Mouse (Mus musculus): Measurements from ENCODE around the gene Cebpa. TPM values are rescaled to one million over a fixed set of nuclear protein-coding genes. Genes with fewer than 3 reads are reported as not detected.

The Cebpa gene
- polyA plus RNA-seq, 1 experiment from 2014 or later = 0.43 TPM

DNA sequence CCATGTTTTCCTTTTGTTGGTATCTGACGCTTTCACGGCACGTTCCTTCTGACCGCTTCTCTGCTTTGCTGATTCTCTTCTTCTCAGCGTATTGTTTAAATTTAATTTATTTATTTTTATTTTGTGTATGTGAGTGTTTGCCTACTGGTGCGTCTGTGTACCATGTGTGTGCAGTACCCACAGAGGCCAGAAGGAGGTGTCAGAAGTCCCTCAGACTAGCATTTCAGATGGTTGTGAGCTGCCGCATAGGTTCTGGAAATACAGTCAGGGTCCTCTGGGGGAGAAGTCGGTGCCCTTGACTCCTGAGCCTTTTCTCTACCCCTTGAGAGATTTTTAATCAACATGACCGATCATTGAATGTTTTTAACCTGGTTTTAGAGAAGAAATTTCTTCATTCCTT, 12.5 kb downstream of the Cebpa start:
- no peaks in the 10 kb centered on the region for H3K9me3 ChIP-seq (ENCODE audit: control insufficient read depth, low read length)
- H3K27me3 ChIP-seq (ENCODE audit: control insufficient read depth, insufficient read depth, low read length) = no peaks in the 10 kb centered on the region
- no peak overlapping the region for H3K4me3 ChIP-seq (ENCODE audit: low read depth, low read length)
- WGBS = 97% methylated on average over 9 of the region's 9 CpGs
- ATAC-seq (ENCODE audit: low FRiP score) = no peak
- no peaks in the 10 kb centered on the region for H3K4me1 ChIP-seq (replicated peaks; ENCODE audit: control insufficient read depth, insufficient read depth, low read length)
- no peak overlapping the region for H3K9ac ChIP-seq (ENCODE audit: low read depth, low read length)
- DNase-seq (ENCODE audit: low spot score) = no peak
- H3K36me3 ChIP-seq (ENCODE audit: control insufficient read depth, insufficient read depth, low read length) = no peaks in the 10 kb centered on the region
- no peak overlapping the region for H3K4me2 ChIP-seq (replicated peaks; ENCODE audit: low read depth, low read length)
- H3K27ac ChIP-seq (ENCODE audit: low read depth, low read length) = no peak overlapping the region

DNA sequence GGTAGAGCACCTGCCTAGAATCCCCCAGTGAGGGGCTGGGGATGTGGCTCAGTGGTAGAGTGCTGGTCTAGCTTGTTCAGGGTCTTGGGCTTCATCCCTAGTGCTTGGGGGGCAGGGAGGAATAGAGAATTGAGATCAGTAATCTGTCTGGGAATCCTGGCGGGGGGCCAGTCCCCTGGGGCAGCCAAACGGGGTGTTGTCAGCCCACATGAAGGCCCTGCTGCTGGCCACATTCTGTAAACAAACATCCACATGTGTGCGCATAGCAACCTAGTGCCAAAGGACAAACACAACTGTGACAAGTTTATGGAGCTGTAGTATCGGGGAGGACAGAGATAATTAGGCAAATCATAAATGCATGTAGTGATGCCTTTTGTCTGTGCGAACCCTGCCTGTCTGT, 15.5 kb downstream of the Cebpa start:
- ATAC-seq (ENCODE audit: low FRiP score) = no peak
- Histone ChIP-seq H3K4me1 (replicated peaks; ENCODE audit: control insufficient read depth, insufficient read depth, low read length) (no peaks in the 10 kb centered on the region), H3K4me2 (replicated peaks; ENCODE audit: low read depth, low read length) (no peak overlapping the region), H3K4me3 (ENCODE audit: low read depth, low read length) (no peak overlapping the region), H3K9me3 (ENCODE audit: control insufficient read depth, low read length) (no peaks in the 10 kb centered on the region), H3K27ac (ENCODE audit: low read depth, low read length) (no peak overlapping the region), H3K36me3 (ENCODE audit: control insufficient read depth, insufficient read depth, low read length) (no peaks in the 10 kb centered on the region), H3K27me3 (ENCODE audit: control insufficient read depth, insufficient read depth, low read length) (no peaks in the 10 kb centered on the region), H3K9ac (ENCODE audit: low read depth, low read length) (no peak overlapping the region)
- WGBS = 43% methylated on average over 5 of the region's 5 CpGs
- DNase-seq (ENCODE audit: low spot score) = no peak

DNA sequence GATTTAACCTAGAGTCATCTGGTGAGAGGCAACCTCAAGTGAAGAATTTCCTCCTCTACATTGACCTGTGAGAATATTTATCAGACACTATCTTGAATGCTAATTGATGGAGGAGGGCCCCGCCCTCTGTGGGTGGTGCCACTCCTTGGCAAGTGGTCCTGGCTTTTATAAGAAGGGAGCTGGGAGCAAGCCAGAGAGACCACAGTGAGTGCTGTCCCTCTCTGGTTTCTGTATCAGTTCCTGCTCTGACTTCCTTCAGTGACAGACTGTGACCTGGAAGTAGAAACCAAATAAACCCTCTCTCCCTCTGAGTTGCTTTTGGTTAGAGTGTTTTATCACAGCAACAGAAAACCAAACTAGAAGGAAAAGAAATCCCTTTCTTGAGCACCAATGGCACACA, 18.4 kb downstream of the Cebpa start:
- 83% methylated on average over 1 of the region's 1 CpGs for WGBS
- H3K4me2 ChIP-seq (replicated peaks; ENCODE audit: low read depth, low read length) = no peak overlapping the region
- H3K9ac ChIP-seq (ENCODE audit: low read depth, low read length) = no peak overlapping the region
- no peak overlapping the region for H3K27ac ChIP-seq (ENCODE audit: low read depth, low read length)
- no peaks in the 10 kb centered on the region for H3K36me3 ChIP-seq (ENCODE audit: control insufficient read depth, insufficient read depth, low read length)
- no peaks in the 10 kb centered on the region for H3K27me3 ChIP-seq (ENCODE audit: control insufficient read depth, insufficient read depth, low read length)
- H3K4me1 ChIP-seq (replicated peaks; ENCODE audit: control insufficient read depth, insufficient read depth, low read length) = no peaks in the 10 kb centered on the region
- no peak overlapping the region for H3K4me3 ChIP-seq (ENCODE audit: low read depth, low read length)
- no peaks in the 10 kb centered on the region for H3K9me3 ChIP-seq (ENCODE audit: control insufficient read depth, low read length)
- DNase-seq (ENCODE audit: low spot score) (no peak), ATAC-seq (ENCODE audit: low FRiP score) (no peak)

DNA sequence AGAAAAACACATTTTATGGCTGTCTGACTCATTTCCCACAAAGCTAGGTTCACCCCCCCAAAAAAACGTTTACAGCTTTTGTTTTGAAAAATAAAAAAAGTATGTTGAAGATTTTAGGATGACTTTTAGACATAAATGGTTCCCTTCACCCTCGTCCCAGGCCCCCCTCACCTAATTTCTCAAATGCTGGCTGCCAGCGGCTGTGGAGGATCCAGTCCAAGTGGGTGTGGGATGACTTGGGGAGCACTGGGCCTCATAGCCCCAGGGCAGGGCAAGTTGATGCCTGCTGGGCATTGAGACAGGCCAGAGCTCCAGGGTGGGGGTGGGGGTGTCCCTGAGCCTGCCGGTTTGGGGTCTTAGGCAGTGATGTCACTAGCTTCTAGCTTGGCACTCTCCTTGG, 19.4 kb downstream of the Cebpa start:
- Histone ChIP-seq H3K9me3 (ENCODE audit: control insufficient read depth, low read length) (no peaks in the 10 kb centered on the region), H3K27me3 (ENCODE audit: control insufficient read depth, insufficient read depth, low read length) (no peaks in the 10 kb centered on the region), H3K4me3 (ENCODE audit: low read depth, low read length) (no peak overlapping the region), H3K27ac (ENCODE audit: low read depth, low read length) (no peak overlapping the region), H3K4me1 (replicated peaks; ENCODE audit: control insufficient read depth, insufficient read depth, low read length) (no peaks in the 10 kb centered on the region), H3K4me2 (replicated peaks; ENCODE audit: low read depth, low read length) (no peak overlapping the region), H3K36me3 (ENCODE audit: control insufficient read depth, insufficient read depth, low read length) (no peaks in the 10 kb centered on the region), H3K9ac (ENCODE audit: low read depth, low read length) (no peak overlapping the region)
- WGBS = 67% methylated on average over 4 of the region's 4 CpGs
- DNase-seq (ENCODE audit: low spot score) (no peak), ATAC-seq (ENCODE audit: low FRiP score) (no peak)

DNA sequence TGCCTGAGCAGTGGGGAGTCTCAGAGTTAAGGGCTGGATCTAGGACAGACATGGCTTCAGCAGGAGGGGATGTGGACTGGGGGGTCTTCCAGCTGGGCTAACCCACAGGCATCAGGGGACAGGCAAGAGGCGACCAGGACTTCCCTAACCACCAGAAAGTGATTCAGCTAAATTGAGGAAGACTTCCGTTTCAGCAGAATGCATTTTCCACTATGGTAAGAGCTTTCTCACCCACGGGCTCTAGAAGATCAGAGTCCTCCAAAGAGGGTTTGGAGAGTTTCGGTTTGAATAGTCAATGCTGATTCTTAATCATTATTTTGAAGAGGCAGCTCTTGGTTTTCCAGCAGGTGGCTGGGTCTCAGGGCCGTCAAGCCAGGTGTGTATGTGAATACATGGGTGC, 20.8 kb downstream of the Cebpa start:
- Histone ChIP-seq H3K27ac (ENCODE audit: low read depth, low read length) (no peak overlapping the region), H3K36me3 (ENCODE audit: control insufficient read depth, insufficient read depth, low read length) (no peaks in the 10 kb centered on the region), H3K9me3 (ENCODE audit: control insufficient read depth, low read length) (no peaks in the 10 kb centered on the region), H3K4me2 (replicated peaks; ENCODE audit: low read depth, low read length) (no peak overlapping the region), H3K4me1 (replicated peaks; ENCODE audit: control insufficient read depth, insufficient read depth, low read length) (no peaks in the 10 kb centered on the region), H3K4me3 (ENCODE audit: low read depth, low read length) (no peak overlapping the region), H3K9ac (ENCODE audit: low read depth, low read length) (no peak overlapping the region), H3K27me3 (ENCODE audit: control insufficient read depth, insufficient read depth, low read length) (no peaks in the 10 kb centered on the region)
- no peak for ATAC-seq (ENCODE audit: low FRiP score)
- no peak for DNase-seq (ENCODE audit: low spot score)
- 90% methylated on average over 5 of the region's 5 CpGs for WGBS

DNA sequence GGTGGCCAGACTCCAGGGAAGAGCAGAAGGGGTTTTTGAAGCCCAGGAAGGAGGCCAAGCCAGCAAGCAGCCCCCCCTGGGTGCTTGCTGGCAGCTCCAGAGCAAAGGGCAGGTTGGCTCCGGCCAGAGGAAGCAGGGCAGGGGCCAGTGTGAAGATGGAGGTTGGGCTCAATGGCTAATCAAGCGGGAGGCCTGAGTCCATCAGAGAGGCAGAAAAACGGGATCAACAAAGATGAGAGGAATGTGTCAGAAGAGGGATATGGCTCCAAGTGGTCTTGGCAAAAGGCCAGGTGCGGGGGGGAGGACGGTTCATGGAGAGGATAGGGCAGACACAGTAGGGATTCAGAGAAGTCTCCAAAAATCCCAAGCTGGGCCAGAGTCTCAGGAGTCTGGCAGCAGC, 22.4 kb downstream of the Cebpa start:
- ATAC-seq (ENCODE audit: low FRiP score) (no peak), DNase-seq (ENCODE audit: low spot score) (no peak)
- H3K4me2 ChIP-seq (replicated peaks; ENCODE audit: low read depth, low read length) = no peak overlapping the region
- H3K27me3 ChIP-seq (ENCODE audit: control insufficient read depth, insufficient read depth, low read length) = no peaks in the 10 kb centered on the region
- no peaks in the 10 kb centered on the region for H3K36me3 ChIP-seq (ENCODE audit: control insufficient read depth, insufficient read depth, low read length)
- H3K9ac ChIP-seq (ENCODE audit: low read depth, low read length) = no peak overlapping the region
- WGBS = 78% methylated on average over 5 of the region's 5 CpGs
- H3K9me3 ChIP-seq (ENCODE audit: control insufficient read depth, low read length) = no peaks in the 10 kb centered on the region
- no peak overlapping the region for H3K4me3 ChIP-seq (ENCODE audit: low read depth, low read length)
- H3K4me1 ChIP-seq (replicated peaks; ENCODE audit: control insufficient read depth, insufficient read depth, low read length) = no peaks in the 10 kb centered on the region
- no peak overlapping the region for H3K27ac ChIP-seq (ENCODE audit: low read depth, low read length)

DNA sequence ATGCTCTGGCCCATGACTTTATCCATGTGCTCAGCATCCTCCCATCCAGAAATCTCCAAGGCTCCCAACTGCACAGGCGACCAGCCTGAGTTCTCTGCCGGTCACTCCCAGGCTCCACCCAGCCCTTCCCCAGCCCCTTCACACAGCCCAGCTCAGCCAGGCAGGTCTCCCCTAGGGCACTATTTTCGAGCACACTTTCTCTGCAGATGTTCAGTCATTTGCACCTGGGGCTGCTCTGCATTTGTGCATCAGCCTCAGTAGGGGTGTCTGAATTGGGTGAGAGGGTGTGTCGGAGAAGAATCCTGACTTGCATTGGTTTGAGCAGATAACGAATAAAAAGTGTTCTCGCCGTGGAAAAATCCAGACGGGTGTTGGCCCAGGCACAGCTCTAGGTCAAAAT, 23.4 kb downstream of the Cebpa start:
- DNase-seq (ENCODE audit: low spot score) (no peak), ATAC-seq (ENCODE audit: low FRiP score) (no peak)
- Histone ChIP-seq H3K9me3 (ENCODE audit: control insufficient read depth, low read length) (no peaks in the 10 kb centered on the region), H3K27ac (ENCODE audit: low read depth, low read length) (no peak overlapping the region), H3K27me3 (ENCODE audit: control insufficient read depth, insufficient read depth, low read length) (no peaks in the 10 kb centered on the region), H3K9ac (ENCODE audit: low read depth, low read length) (no peak overlapping the region), H3K4me3 (ENCODE audit: low read depth, low read length) (no peak overlapping the region), H3K4me2 (replicated peaks; ENCODE audit: low read depth, low read length) (no peak overlapping the region), H3K36me3 (ENCODE audit: control insufficient read depth, insufficient read depth, low read length) (no peaks in the 10 kb centered on the region), H3K4me1 (replicated peaks; ENCODE audit: control insufficient read depth, insufficient read depth, low read length) (no peaks in the 10 kb centered on the region)
- WGBS = 69% methylated on average over 8 of the region's 8 CpGs

DNA sequence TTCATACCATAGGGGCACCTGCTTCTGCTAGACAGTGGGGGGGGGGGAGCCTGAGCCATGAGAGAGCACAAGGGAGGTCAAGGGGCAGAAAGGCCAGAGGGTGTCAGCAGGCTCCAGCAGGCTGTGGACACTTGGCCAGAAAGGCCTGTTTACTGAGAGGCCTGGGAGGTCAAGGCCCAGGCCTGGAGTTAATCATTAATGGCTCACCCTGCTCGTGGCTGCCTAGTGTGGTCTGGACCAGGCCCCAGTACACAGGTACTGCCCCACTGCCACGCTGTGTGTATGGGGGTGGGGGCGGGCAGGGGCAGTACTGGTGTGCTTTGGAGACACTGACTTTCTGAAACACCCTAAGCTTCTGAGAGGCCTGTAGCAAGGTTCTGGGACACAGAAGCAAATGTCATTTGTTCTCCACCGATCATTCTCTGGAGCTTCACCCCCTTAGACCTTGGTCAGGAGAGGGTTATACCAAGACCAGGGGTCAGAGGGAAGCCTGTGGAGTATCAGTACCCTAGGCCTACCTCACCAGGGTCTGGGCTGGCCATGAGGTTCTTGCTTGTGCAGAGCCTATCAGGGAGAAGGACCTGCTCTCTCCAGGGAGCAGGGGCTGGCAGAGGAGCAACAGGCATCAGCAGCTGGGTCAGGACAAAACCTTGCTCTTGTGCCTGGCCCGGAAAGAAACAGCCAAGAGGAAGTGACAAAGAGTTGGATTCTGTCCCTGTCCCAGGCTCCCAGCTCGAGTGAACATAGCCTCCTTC, 24.9 kb downstream of the Cebpa start:
- Histone ChIP-seq H3K36me3 (ENCODE audit: control insufficient read depth, insufficient read depth, low read length) (no peaks in the 10 kb centered on the region), H3K4me2 (replicated peaks; ENCODE audit: low read depth, low read length) (no peak overlapping the region), H3K4me1 (replicated peaks; ENCODE audit: control insufficient read depth, insufficient read depth, low read length) (no peaks in the 10 kb centered on the region), H3K27me3 (ENCODE audit: control insufficient read depth, insufficient read depth, low read length) (no peaks in the 10 kb centered on the region), H3K4me3 (ENCODE audit: low read depth, low read length) (no peak overlapping the region), H3K9me3 (ENCODE audit: control insufficient read depth, low read length) (no peaks in the 10 kb centered on the region), H3K9ac (ENCODE audit: low read depth, low read length) (no peak overlapping the region), H3K27ac (ENCODE audit: low read depth, low read length) (no peak overlapping the region)
- DNase-seq (ENCODE audit: low spot score) (no peak), ATAC-seq (ENCODE audit: low FRiP score) (no peak)
- 69% methylated on average over 6 of the region's 6 CpGs for WGBS

DNA sequence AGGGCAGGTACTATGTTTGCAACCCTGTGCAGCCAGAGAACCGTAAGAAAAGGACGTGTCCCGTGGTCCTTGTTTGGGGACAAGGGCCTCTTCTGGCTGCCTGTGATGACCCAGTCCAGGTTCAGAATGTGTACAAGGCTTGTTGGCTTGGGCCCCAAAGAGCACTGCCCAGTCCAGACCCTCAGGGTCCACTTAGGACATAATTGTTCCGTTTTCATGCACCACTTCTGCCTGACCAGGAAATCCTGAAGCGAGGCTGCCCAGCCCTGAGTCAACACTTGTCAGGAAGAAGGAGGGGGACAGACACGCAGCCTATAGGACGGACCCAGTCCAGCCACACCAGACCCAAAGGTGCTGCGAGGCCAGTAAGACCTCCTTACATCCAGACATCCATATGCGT, 26.0 kb downstream of the Cebpa start:
- Histone ChIP-seq H3K9me3 (ENCODE audit: control insufficient read depth, low read length) (no peaks in the 10 kb centered on the region), H3K9ac (ENCODE audit: low read depth, low read length) (no peak overlapping the region), H3K36me3 (ENCODE audit: control insufficient read depth, insufficient read depth, low read length) (no peaks in the 10 kb centered on the region), H3K4me3 (ENCODE audit: low read depth, low read length) (no peak overlapping the region), H3K4me2 (replicated peaks; ENCODE audit: low read depth, low read length) (no peak overlapping the region), H3K27me3 (ENCODE audit: control insufficient read depth, insufficient read depth, low read length) (no peaks in the 10 kb centered on the region), H3K4me1 (replicated peaks; ENCODE audit: control insufficient read depth, insufficient read depth, low read length) (0 out of 2 replicates have a peak, but pooled peaks cover 2% of the 10 kb centered on the region), H3K27ac (ENCODE audit: low read depth, low read length) (no peak overlapping the region)
- DNase-seq (ENCODE audit: low spot score) = no peak
- 86% methylated on average over 9 of the region's 9 CpGs for WGBS
- ATAC-seq (ENCODE audit: low FRiP score) = no peak

All from hindbrain, embryonic 11.5 days (tissue).